Mouse (Mus musculus): ENCODE data around the gene Magi2.

The Magi2 gene

DNA sequence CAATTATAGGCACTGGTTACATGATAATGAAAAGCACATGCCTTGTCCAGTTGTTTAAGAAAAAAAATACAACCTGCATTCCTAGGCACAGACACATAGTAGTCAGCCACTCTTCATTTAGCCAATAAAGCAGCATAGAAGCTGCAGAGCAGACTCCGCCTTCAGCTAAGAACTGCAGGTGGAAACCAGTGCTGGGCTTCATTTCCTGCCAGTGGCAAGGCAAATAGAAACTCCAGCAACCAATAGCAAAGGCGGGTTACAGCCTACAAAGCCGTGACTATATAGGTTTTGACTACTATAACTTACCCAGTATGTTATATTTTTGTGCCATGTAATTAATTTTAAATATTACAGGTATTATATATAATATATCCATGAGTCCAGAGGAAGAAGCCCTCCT, 1135.3 kb downstream of the Magi2 start:
- no peak for DNase-seq (ENCODE audit: low spot score in 2 of 2)

DNA sequence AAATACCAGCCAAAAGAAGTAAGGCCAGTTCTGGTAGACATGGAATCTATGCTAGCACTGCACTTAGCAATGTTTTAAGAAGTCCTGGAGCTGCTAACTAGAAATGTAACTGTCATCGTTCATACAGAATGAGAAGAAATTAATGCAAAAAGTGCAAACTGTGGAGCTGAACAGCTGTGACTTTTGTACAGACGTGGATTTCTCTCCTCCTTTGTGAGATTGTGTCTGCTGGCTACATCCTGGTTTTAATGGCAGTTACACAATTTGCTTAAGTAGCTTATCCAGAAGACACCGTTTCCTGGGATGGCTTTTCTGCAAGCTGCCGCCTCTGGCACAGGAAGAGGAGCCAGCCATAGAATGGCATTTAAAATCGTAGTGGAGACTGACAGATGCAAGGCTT, 1136.4 kb downstream of the Magi2 start:
- DNase-seq (ENCODE audit: low spot score in 2 of 2): peak; percentile 18

DNA sequence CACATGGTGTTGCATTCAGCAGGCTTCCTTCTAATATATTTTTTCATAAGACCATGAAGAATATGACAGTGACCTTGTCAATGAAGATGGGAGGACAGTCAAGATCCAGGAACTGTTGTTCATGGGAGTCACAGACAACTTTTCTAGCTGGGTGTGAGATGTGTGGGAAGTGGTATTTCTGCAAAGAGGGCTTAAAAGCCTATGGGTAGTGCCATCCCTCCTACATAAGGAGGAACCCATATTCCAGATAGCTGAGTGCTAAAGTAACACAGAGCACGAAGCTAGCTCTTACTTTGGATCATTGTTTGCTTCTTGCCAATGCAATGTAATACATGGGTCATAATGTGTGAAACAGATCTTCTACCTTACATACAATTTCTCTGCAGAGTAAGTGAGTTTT, 1146.8 kb downstream of the Magi2 start:
- DNase-seq (ENCODE audit: low spot score in 2 of 2): peak in 1 of 2 experiments; percentile 23

DNA sequence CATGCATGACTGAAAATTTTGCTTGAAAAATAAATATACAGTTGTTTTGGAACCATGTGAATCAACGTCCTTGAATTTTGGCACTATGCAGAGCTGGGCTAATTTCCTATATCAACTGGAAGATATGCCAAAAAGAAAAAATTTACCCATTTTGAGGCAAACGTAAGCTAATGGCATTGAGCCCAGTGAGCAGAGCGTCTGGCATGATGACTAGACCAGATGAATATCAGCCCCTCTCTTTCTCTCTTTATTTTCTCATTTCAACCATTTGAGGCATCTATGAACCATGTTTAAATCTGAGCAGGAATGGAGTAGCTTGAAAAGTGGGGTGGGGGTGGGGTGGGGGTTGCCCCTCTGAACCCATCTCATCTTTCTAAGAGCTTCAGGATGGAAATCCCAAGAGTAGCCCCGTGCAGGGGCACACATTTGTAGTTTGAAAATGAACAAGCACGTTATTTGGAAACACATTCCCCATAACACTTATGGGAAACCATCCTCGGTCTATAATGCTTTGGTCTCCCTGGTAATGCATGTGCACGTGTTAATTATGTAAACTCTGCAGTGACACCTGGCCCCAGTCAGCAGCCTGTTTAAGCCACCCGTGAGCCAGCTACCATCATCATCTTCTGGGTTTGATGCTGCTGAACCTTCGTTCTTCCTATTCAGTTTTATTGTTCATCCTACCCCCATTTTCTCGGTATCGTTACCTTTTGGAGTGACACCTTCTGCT, 1151.4 kb downstream of the Magi2 start:
- DNase-seq (ENCODE audit: low spot score in 2 of 2): no peak

DNA sequence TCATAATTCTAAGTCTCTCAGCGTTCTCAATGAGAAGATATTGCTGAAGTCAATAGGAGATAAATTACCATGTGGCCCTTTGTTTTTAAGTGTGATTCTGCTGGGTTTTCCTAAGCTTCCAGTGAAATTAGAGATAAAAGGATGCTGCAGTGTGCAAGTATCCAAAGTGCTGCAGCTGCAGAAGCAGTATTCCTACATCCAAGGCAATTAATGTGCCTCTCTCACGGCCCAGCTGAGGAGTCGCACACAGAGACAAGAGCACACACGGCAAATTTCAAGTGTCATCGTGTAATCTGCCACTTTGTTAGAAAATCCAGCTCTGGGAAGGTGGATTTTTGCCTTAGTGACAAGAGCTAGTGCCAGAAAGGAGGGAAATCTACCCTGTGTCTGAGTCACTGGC, 1177.7 kb downstream of the Magi2 start:
- no peak for DNase-seq (ENCODE audit: low spot score in 2 of 2)

DNA sequence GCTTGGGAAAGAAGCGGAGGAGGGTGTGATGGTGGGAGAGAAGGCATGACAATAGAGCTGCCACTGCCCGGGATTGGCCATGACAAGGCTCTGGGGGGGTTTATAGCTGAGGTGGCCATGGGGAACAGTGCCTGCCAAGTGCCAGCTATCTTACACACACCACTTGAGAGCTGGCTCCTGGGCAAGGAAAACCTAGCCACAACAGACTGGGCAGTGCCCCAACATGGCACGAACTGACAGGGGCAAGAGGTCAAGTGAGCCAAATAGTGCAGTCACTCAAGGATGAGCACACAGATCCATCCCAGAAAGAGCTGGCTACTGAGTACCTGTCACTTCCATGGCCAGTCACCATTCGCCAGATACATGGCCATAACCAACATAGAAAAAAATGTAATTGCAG, 1179.8 kb downstream of the Magi2 start:
- DNase-seq (ENCODE audit: low spot score in 2 of 2): no peak

DNA sequence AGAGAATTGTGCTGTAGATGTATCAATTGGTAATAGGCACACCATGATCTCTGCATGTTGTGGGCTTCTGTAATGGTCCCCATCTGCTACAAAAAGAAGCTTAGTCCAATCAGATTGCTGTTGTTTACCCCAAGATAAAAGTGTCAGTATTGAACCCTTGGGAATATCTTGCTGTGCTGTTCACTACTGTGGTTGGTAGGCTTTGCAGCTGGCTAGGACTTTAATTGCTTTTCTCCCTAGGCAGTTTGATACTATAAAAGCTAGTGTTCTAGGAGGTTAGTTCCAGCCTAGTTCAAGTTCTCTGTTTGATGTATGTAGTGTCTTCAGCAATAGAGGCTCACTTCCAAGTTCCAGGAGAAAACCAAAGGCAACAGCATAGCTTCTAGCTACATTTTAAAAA, 1188.5 kb downstream of the Magi2 start:
- DNase-seq (ENCODE audit: low spot score in 2 of 2): no peak

DNA sequence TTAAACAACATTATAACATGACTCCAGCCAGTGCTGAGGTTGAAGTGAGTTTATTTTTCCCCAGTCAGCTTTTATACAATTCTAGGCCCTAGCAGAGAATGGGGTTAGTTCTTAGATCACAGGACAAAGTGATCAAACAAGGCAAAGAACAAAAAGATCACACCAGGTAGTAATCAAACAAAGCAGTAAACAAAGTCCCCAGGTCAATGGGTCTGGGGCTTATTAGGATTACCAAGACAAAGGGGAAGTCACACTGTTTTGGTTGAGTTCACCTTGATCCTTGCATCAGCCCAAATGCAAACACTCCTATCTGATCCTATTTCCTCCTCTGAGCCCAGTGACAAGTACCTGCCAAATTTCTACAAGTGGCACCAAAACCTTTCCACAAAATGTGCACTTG, 1190.5 kb downstream of the Magi2 start:
- DNase-seq (ENCODE audit: low spot score in 2 of 2): no peak

DNA sequence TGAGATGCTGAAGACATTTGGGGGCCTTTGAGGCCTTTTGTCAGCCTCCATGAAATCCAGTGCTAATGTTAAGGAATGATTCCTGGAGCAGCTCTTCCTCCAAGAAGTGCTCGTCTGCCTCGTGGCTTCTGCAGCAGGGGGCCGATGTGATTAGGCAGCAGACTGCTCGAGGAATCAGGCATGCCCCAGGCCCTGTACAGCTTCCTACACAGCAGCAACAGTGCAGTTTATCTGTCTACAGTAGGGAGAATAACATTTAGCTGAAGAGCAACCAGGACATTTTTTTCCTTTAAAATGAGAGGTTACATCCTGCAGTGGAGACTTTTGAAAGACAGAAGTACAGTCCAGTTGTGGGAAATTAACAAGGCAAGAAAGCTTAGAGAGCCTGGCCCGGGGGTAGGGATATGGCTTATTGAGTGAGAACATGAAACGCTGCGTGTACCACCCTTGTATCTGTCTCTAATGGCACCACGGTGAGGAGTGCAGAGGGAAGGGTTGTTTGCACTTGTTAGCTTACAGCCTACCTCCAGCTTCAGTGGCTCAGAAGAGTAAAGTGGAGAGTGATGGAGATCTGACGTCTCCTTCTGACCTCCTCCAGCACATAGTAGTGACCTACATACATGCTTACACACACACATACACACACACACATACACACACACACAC, 1205.4 kb downstream of the Magi2 start:
- DNase-seq (ENCODE audit: low spot score in 2 of 2): no peak

DNA sequence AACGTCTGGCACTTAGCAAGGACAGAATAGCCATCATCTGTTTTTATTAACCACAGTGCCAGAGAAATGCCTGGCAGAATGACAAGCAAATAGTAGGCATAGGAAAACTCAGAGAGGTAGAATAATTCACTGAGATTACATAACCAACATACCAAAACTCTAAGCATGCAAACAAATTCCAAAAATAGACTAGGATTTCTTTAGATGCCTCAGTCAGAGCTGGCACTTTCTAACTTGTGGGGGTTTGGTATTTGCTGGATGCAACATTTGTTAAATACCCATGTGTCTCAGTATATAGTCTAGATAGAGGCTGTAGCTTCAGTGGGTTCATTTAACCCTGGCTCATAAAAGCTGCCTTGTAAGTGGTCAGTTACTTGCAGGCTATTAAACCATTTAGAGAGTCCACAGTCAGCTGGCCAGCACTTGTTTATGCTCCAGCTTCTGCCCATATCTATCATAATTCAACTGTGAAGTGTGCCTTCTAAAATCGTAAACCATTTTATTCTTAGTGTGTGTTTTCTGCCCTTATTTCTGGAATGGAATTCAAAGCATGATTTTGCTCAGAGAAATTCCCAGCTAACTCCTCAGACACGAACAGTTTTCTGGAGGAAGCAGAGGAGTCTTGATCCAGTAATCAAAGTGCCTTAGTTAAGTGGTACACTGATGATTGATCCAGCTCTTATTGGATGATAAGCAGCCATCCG, 1219.8 kb downstream of the Magi2 start:
- peak in 1 of 2 experiments; percentile 58 for DNase-seq (ENCODE audit: low spot score in 2 of 2)

DNA sequence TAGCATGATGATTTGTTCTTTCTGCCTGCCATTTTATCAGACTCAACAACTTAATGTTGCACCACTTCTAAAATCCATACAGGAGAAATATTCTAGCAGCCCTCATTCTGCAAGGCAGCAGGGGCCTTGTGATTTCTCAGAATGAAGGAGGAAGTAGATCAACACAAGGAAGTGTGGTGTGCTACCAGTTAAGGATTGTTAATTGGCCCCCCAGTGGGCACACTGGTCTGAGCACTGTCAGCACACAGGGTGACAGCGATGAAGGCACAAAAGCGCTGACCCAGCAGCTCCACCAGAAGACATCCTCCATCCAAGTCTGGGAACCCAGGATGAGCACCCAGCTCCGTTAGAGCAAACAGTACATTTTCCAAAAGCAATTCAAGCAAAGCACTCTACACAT, 1229.3 kb downstream of the Magi2 start:
- no peak for DNase-seq (ENCODE audit: low spot score in 2 of 2)

DNA sequence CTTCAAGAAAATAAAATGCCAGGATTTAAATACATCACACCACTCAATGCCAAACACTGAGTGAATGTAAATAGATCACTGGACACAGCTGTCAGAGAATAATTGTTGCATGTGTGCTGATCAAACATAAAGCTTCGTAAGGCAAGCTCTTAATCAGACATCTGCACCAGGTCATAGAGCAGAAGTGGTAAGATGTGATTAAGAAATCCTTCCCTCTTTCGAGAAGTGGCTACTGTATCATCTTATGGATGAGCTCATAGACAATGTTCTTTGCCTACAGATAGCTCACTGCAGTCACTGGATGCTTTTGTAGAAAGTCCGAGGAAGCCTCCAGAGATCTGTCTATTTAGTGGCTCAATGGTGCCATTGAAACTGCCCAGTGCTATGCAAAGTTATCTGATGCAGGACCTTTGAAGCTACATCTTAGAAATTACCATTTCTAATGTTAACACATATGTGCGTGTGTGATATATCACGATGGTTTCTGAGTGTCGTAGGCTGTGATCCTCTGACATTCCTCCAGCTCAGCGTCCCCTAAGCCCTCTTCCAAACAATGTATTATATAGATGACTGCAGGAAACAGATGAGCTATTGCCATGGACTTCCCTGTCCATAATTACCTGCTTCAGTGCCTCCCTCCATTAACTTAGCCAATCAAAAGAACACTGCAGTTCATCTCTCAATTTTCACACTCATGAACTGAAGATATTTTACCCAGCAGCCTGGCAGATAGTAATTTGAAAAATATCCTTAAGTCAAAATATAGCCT, 1231.1 kb downstream of the Magi2 start:
- no peak for DNase-seq (ENCODE audit: low spot score in 2 of 2)

DNA sequence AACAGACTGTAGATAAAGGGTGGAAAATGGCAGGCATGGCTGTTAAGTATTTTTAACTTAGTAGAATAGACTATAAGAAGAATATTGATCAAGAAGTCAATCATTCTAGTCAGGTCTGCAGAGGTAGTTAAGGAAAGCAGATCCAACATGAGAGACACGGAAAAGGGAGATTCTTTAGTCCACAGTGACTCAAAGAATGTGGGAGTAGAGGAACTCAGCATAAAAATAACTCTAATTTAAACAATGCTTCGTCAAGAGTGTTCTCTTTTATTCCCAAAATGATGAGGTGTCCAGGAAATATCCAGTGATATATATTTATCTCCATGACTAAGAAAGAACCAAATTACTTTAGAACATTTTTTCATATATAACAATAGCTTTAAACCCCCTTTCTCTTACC, 1234.9 kb downstream of the Magi2 start:
- no peak for DNase-seq (ENCODE audit: low spot score in 2 of 2)

DNA sequence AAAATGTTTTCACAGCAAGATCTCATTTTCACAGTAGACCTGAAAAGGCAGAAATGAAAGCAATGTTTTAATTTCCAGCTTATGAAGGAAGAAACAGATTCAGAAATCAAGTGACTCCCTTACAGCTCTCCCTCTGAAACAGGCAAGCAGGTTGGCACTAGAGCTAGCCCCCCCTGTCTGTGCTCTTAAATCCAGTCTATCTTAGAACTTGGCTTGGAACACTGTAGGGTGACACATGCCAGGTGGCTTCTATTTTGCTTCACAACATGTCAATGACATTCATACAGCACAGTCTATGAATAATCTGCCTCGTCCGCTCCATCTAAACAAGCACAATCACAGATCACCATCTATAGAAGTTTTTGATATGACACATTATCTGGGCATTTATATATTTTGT, 1235.5 kb downstream of the Magi2 start:
- DNase-seq (ENCODE audit: low spot score in 2 of 2): peak; percentile 45 to 49

DNA sequence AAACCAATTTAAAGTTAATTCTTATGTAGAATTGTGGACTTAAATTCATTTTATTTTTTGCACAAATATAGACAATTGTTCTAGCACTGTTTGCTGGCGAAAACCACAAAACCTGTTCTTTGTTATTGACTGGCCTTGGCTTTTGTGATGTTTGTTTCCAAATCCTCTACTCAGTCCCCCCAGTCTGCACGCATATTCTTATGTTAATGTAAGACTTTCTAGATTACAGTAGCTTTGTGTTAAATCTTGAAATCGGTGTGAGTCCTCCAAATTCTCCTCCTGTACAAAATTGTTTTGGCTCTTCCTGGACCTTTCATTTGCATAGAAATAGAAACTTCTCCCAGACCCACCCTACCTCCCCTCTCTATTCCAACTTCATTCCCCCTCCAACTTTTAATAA, 1242.9 kb downstream of the Magi2 start:
- DNase-seq (ENCODE audit: low spot score in 2 of 2): no peak

DNA sequence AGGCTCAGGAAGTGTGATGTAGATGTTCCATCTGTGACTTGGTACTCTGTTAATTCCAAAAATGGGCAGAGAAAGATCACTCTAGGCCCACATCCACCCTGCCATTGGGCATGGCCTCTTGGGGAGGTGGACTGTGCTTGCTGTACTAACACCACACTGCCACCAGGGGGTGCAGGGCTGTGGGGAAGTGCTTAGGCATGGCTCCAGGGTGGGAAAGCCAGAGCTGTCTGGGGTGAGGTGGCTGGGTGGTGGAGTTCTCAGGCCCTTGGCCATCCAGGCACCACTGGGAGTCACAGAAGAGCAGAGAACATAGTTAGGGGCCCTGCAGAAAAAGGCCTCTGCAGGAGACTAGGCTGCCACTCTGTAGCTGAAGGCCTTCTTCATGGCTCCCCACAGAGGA, 1243.6 kb downstream of the Magi2 start:
- no peak for DNase-seq (ENCODE audit: low spot score in 2 of 2)

DNA sequence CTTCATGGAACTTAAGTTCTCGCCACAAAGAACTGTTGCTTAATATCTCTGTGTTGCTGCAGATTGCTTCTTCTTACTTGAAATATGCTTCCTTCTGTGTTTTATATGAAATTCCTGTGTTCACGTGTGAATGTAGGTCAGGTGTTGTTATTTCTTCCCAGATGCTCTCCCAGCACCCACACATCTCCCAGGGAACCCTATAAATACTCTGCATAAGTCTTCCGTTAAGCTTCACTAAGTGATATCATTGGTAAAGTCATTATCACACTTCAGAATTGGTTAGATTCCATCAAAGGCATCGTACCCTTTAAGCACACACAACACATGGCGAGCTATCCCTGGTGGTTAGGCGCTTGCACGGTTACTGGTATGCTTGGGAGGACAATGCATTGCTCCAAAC, 1257.7 kb downstream of the Magi2 start:
- DNase-seq (ENCODE audit: low spot score in 2 of 2): no peak

DNA sequence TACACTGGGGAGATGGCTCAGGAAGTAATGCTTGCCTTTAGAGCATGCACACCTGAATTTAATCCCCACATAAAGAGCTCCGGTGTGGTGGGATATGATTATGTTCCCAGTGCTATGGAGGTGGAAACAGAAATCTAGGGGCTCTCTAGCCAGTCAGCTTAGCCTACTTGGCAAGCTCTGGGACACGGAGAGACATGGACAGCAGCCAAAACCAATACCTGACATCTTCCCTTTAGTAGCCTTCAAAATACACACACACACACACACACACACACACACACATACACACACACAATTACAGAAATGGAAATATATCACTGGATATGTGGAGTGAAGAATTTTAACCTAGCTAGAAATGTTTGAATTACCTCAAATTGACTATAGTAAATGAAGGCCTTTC, 1265.1 kb downstream of the Magi2 start:
- no peak for DNase-seq (ENCODE audit: low spot score in 2 of 2)

DNA sequence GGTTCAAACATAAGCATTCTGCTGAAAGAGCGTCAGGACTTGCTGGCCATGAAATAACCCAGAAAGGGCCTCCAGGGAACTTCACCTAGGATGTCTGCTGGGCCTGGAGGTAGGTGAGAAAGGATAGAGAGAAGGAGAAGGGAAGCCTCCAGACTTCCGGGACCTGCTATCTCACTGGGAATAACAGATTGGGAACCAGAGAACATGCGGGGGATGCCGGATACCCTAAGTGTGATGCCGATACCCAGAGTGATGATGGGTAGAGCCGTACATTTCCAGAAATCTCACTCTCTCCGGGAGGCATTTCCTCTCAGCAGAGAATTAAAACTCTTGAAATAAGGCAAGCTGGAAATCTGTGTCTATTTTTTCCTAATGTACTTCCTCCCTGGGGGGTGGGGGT, 1265.8 kb downstream of the Magi2 start:
- peak; percentile 42 to 58 for DNase-seq (ENCODE audit: low spot score in 2 of 2)

DNA sequence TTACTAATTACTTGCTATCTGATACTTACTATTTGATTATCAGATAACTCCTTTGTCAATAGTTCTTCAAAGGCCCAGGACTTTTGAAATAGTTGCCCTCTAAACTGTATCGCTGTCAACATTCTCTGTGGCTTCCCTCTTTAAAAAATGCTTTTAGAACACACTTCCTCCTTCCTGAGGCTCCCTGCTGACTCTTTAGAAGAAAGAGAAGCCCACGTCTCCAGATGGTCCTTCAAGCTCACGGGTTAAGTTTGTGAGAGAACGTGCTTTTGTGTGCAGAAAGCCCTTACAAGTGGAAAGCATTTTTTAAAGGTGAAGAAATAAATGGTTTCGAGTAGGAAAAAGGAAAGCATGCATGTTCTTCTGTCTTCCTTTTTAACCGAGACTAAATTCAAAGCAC, 1267.2 kb downstream of the Magi2 start:
- peak; percentile 37 to 69 for DNase-seq (ENCODE audit: low spot score in 2 of 2)

DNA sequence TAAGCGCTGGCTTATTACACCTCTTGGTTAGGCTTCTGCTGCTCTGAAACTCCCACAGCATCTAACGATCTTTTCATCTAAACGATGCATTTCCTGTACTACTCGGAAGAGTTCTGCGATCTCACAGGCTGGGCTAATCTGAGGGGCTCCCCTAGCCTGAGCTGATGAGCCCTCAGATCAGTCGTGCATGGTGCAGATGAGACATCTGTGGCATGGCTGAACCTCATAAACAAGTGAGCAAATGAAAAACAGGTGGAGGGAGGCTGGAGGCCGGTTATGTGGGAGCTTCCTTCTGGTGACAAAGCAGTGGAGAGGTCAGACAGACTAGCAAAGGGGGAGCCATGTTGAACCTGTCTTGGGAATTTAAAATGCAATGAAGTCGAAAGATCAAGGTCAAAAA, 1270.1 kb downstream of the Magi2 start:
- no peak for DNase-seq (ENCODE audit: low spot score in 2 of 2)

DNA sequence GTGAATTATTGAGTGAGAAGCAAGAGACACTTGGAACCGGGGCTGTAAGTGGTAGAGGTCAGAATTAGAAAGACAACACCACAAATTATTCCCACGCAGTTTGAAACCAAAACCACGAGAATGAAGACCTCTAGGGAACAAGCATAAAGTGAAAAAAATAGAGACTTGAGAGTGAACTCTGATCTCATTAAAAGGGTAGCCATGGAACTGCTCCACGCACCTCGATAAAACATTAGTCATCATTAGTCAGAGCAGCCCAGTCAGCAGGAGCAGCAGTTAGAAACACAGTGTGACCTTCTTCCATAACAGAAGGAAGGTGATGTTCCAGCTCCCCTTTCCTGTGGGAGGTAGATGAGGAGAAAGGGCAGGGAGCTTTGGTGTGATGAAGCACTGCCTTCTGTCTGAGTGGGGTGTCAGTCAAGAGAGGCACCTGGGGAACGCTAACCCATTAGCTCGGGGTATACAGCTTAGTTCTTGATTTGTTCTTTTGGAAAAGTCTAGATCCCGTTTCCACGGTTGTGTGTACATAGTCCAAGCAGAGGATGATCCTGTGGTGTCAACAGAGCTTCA, 1272.3 kb downstream of the Magi2 start:
- DNase-seq (ENCODE audit: low spot score in 2 of 2): no peak

All from right cerebral cortex, postnatal 36 days (tissue).